Mouse (Mus musculus) macrophage (primary cell): ENCODE results near the gene Ubqln4. TPM values are rescaled to one million over a fixed set of nuclear protein-coding genes. Genes with fewer than 3 reads are reported as not detected.

Source experiments
- H3K27ac ChIP-seq: fragments of 350-480 bp; formaldehyde crosslinking; 2 replicates; pipeline ENCODE4 v1.9.0; 2021
- H3K36me3 ChIP-seq: fragments of 350-480 bp; formaldehyde crosslinking; 2 replicates; pipeline ENCODE4 v1.9.0; 2021; ENCODE audit errors: inconsistent target
- H3K4me3 ChIP-seq: fragments of 350-480 bp; formaldehyde crosslinking; 2 replicates; pipeline ENCODE4 v1.9.0; 2021; ENCODE audit errors: inconsistent target
- H3K79me2 ChIP-seq: fragments of 350-480 bp; formaldehyde crosslinking; 2 replicates; pipeline ENCODE4 v1.9.0; 2021; ENCODE audit errors: inconsistent target
- WGBS: methylation state at CpG from one replicate; pipeline ENCODE4 v1.1.7; 2026; ENCODE audit warnings: inconsistent platforms; ENCODE audit not compliant: missing documents; 5-methylcytosine and 5-hydroxymethylcytosine counted together
- polyA plus RNA-seq: library from polyadenylated mRNA; stranded (reverse); fragments of 250-400 nt; gene quantifications from 3 replicates; pipeline ENCODE4 v1.2.4, GENCODE M21; 2018; ENCODE audit warnings: inconsistent platforms

Gene Ubqln4
- polyA plus RNA-seq, 1 experiment from 2014 or later, result 26.3 TPM

DNA sequence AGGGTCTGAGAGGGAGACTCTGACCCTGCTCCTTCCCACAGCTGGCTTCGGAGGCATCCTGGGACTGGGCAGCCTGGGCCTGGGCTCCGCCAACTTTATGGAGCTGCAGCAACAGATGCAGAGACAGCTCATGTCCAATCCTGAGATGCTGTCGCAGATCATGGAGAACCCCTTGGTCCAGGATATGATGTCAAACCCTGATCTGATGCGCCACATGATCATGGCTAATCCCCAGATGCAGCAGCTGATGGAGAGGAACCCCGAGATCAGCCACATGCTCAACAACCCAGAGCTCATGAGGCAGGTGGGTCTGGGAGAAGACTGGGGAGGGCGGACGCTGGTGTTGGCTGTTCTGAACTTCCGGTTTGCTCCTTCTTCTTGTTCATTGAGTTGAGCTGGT, 3.1 kb downstream of the Ubqln4 start:
- peaks cover 25% of the 10 kb centered on the region for H3K36me3 ChIP-seq
- 92% methylated on average over 8 of the region's 8 CpGs for WGBS
- H3K27ac ChIP-seq, result no peak overlapping the region
- no peak overlapping the region for H3K4me3 ChIP-seq
- peaks cover 17% of the 10 kb centered on the region for H3K79me2 ChIP-seq

DNA sequence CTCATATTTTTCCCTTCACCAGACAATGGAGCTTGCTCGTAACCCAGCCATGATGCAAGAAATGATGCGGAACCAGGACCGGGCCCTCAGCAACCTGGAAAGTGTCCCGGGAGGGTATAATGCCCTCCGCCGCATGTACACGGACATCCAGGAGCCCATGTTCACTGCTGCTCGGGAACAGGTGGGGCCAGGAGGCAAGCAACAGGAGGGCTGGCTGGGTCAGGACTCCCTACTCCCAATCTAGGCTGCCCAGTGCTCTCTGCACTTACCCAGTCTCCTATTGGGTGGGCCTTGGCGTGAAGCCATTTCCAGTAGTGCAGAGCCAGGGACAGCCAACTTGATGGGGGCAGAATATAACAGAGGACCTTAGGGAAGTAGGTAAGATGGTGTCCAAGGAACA, 6.0 kb downstream of the Ubqln4 start:
- Histone ChIP-seq H3K36me3 (peaks cover 40% of the 10 kb centered on the region), H3K27ac (no peak overlapping the region), H3K4me3 (no peak overlapping the region), H3K79me2 (peaks cover 11% of the 10 kb centered on the region; the same call in 1 of the 2 replicates)
- 96% methylated on average over 9 of the region's 9 CpGs for WGBS

DNA sequence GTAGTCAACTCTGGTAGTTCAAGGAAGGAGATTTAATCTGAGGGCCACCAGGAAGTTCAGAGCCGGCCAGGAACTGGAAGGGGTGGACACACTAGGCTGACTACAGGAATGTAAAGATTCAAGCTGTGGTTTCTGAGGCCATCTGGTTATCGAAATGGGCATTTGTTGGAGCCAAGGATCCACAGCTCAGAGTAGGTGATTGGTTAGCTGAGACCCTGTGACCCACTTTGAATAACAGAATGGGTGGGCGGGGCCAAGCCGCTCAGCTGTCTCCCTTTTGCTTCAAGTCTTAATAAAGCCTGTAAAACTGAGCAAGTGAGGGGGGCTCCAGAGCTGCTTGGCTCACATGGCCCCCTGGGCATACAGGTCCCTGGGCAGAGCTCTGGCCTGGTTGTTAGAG, 8.4 kb downstream of the Ubqln4 start:
- H3K36me3 ChIP-seq, result peaks cover 62% of the 10 kb centered on the region
- WGBS, result 85% methylated on average over 4 of the region's 4 CpGs
- H3K79me2 ChIP-seq, result no peaks in the 10 kb centered on the region
- H3K4me3 ChIP-seq, result no peak overlapping the region
- H3K27ac ChIP-seq, result no peak overlapping the region

DNA sequence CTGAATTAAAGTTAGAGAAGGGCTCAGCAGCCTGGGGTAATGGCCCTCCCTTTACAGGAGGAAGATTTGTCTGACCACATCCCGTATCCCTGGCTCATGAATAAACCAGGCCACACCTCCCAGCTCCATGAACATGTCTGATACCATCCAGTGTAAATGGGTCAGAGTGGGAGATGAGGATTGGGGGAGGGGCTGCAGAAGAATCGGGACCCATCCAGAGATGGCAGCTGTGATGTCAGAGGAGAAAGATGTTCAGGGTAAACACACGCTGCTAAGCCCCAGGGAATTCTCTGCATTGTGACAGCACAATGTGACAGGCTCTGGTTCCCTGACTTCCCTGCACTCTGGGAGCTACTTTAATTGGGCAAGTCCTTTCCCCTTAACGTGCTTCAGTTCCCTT, 9.9 kb downstream of the Ubqln4 start:
- 89% methylated on average over 4 of the region's 4 CpGs for WGBS
- Histone ChIP-seq H3K4me3 (no peak overlapping the region), H3K27ac (no peak overlapping the region), H3K36me3 (peaks cover 74% of the 10 kb centered on the region), H3K79me2 (no peaks in the 10 kb centered on the region)

DNA sequence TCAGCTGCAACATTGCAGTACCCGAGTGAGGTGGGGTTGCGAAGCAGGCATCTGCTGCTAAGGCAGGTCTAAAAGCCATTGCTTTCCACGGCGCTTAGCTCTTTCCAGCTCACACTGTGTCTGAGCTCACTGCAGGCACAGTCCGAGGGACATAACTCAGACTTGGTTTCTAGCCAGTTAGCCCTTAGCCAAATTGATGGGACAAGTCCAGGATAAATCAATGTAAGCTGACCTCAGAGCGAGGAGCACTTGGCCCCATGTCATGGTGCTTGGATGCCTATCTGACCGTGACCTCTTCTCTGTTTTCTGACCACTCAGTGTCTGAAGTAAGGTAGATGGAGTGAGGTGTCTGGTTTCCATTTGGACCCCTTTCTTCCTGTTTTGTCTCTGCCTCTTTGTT, 10.4 kb downstream of the Ubqln4 start:
- peaks cover 76% of the 10 kb centered on the region for H3K36me3 ChIP-seq
- no peak overlapping the region for H3K4me3 ChIP-seq
- H3K27ac ChIP-seq, result no peak overlapping the region
- H3K79me2 ChIP-seq, result no peaks in the 10 kb centered on the region
- WGBS, result 92% methylated on average over 7 of the region's 7 CpGs

DNA sequence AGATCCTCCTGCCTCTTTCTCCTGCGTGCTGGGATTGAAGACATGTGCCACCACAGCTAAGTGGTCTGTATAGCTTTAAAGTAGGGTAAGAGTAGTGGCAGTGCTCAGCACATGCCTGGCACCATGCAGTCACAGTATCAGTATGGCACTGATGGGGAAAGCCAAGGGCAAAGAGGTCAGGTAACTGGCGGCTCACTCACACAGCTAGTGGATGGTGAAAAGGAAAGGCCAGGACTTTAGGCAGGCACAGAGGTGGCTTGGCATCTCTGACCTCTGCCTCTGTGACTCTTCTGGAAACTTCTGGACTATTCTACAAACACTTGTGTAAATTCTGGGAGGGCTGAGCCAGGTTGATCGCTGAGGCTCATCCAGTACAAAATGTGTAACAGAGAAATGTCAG, 12.6 kb downstream of the Ubqln4 start:
- Histone ChIP-seq H3K79me2 (no peaks in the 10 kb centered on the region), H3K4me3 (no peak overlapping the region), H3K36me3 (peaks cover 60% of the 10 kb centered on the region), H3K27ac (no peak overlapping the region)
- 100% methylated on average over 3 of the region's 3 CpGs for WGBS

DNA sequence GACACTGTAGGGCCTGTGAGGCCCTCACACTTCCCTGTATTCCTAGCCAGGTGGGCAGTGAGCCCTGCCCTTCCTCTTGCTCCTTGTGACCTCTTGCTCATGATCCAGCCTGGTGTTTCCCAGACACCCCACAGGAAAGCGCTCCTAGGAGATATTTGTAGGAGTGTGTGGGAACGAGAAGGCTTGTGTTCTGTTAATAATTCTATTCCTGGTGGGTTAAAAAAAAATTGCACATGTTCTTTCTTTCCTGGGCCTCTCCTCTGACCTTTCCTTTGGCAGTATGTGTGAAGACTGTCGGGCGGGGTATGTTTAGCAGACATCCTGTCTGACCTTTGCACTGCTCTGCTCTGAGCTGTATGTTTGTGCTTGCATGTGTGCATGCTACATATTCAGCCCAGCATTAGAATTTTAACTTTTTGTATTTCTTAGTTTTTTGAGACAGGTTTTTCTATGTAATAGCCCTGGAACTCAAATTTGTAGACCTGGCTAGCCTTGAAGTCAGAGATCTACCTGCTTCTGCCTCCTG, 13.0 kb downstream of the Ubqln4 start:
- Histone ChIP-seq H3K79me2 (no peaks in the 10 kb centered on the region), H3K36me3 (peaks cover 60% of the 10 kb centered on the region), H3K27ac (no peak overlapping the region), H3K4me3 (no peak overlapping the region)
- WGBS, result 95% methylated on average over 4 of the region's 4 CpGs

DNA sequence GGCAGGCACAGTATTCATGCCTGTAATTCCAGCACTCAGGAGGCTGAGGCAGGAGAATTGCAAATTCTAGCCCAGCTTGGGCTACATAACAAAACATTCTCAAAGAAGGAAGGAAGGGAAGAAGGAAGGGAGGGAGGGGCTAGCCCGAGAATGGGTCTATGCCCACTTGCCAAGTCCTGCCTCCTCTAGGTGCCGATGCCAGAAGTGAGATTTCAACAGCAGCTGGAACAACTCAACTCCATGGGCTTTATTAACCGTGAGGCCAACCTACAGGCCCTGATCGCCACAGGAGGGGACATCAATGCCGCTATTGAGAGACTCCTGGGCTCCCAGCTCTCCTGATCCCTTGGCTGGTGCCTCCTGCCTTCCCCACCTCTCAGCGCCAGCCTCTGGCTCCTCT, 14.3 kb downstream of the Ubqln4 start:
- H3K4me3 ChIP-seq, result no peak overlapping the region
- H3K27ac ChIP-seq, result no peak overlapping the region
- peaks cover 60% of the 10 kb centered on the region for H3K36me3 ChIP-seq
- WGBS, result 64% methylated on average over 5 of the region's 6 CpGs
- no peaks in the 10 kb centered on the region for H3K79me2 ChIP-seq

DNA sequence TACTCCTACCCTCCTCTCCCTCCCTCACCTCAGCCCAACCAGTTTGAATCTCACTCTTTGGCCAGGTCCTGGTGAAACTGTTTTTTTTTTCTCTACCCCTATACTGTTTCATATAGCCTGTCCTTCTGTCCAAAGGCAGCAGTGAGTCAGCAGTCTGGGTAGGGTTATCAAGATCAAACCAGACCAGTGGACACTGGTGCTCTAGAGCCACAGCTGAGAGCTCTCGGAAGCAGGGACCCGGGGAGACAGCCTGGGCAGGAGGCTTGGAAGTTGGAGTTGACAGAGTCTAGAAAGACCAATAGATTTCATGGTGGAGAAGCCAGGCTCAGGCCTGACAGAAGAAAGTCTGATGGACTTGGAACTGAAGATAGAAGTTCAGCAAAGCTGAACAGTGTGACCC, 15.1 kb downstream of the Ubqln4 start:
- WGBS, result 97% methylated on average over 2 of the region's 2 CpGs

DNA sequence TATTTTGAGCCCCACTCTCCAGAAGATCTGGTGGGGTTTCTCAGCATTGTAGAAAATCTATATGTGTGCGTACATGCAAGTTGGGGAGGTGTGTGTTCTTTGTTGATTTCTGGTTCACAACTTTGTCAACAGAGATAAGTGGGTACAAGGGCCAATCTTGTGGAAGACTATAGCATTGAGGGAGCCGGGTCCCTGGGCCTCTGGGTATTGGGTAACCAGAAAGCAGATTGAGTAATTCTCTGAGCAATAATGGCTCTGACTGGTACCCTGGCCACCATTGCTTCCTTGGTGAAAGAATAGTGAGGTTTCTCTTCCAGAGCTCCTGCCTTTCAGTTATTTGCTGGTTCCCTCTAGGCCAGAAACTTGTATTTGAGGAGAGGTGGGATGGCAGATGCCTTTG, 15.5 kb downstream of the Ubqln4 start:
- whole genome bisulfite sequencing, result 73% methylated on average over 2 of the region's 2 CpGs
- Histone ChIP-seq H3K27ac (no peak overlapping the region), H3K79me2 (no peaks in the 10 kb centered on the region), H3K36me3 (peaks cover 50% of the 10 kb centered on the region), H3K4me3 (no peak overlapping the region)

More for the DNA sequence above, 15.1 kb downstream of the Ubqln4 start:
- Histone ChIP-seq H3K27ac (no peak overlapping the region), H3K36me3 (peaks cover 54% of the 10 kb centered on the region), H3K79me2 (no peaks in the 10 kb centered on the region), H3K4me3 (no peak overlapping the region)

DNA sequence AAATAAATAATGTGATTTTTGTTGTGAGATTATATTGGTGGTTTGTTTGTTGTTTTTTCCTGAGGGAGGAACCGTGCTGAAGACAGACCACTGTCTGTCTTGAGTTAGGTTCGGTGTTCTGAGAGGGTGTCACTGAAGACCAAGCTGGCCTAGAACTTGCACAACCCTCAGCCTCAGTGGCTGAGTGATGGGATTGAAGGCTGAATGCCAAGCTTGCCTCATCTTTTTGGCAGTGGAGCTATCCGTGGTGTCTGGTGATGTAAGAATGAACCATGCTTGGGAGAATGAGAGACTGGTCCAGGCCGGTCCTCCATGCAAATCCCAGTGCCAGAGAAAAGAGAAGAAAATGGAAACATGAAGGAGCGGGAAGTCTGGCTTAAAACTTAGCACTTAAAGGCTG, 16.1 kb downstream of the Ubqln4 start:
- H3K4me3 ChIP-seq, result no peak overlapping the region
- no peaks in the 10 kb centered on the region for H3K79me2 ChIP-seq
- peaks cover 44% of the 10 kb centered on the region for H3K36me3 ChIP-seq
- WGBS, result 81% methylated on average over 5 of the region's 5 CpGs
- H3K27ac ChIP-seq, result no peak overlapping the region

DNA sequence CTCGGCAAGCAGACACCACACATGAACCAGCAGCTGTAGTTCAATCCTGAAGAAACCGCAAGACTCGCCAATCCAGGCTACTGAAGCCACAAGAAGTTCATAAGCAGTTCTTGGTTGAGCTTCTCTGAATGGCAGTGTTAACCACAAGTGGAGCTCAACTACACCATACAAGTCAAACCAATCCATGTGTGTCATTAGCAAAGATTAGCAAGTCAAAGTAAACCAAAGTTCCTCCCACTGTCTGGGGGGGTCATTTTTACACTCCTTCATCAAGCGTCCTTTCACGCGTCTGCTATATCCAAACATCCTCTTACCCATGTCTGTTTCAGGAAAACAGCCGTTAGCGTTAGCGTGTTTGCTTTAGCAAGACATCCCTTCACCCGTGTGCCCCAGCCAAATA, 16.8 kb downstream of the Ubqln4 start:
- H3K36me3 ChIP-seq, result peaks cover 37% of the 10 kb centered on the region
- H3K4me3 ChIP-seq, result no peak overlapping the region
- no peak overlapping the region for H3K27ac ChIP-seq
- WGBS, result 96% methylated on average over 10 of the region's 10 CpGs
- no peaks in the 10 kb centered on the region for H3K79me2 ChIP-seq

DNA sequence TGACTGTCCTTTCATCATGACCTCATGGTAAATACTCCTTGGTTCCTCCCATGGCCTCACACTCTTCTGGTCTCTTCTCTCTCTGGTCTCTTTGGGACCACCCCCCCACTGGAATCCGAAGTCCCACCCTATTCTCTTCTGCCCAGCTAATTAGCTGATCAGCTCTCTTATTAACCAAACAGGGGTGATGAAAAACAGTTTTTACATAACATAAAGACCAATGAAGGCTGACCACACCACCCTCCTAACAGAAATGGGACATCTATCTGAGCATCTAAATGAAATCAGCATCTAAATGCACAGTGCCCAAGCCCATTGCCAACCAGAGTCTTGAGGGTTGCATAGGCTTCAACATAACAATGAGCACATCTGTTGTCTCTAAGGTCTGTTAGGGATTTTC, 18.3 kb downstream of the Ubqln4 start:
- Histone ChIP-seq H3K79me2 (no peaks in the 10 kb centered on the region), H3K36me3 (peaks cover 23% of the 10 kb centered on the region; the same call in 1 of the 2 replicates), H3K4me3 (no peak overlapping the region), H3K27ac (no peak overlapping the region)
- 82% methylated on average over 1 of the region's 1 CpGs for WGBS

DNA sequence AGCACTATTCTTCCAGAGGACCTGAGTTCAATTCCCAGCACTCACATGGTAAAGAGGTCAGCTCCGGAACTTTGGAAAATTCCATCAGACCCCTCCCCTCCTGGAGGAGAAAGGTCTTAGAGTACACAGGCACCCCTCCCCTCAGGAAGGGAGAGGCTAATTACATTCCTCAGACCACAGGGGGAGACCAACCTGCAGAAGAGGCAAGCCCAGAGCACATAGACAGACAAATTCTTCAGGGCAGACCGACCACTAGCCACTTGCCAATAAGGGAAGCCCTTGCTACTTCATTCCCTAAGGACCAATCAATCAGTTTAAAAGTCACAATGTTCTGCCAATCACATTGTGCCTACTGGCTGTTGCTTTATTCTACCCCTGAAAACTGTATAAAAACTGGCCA, 19.3 kb downstream of the Ubqln4 start:
- no peaks in the 10 kb centered on the region for H3K79me2 ChIP-seq
- no peak overlapping the region for H3K4me3 ChIP-seq
- WGBS, result 89% methylated on average over 2 of the region's 2 CpGs
- no peak overlapping the region for H3K27ac ChIP-seq
- H3K36me3 ChIP-seq, result peaks cover 14% of the 10 kb centered on the region; the same call in 1 of the 2 replicates

DNA sequence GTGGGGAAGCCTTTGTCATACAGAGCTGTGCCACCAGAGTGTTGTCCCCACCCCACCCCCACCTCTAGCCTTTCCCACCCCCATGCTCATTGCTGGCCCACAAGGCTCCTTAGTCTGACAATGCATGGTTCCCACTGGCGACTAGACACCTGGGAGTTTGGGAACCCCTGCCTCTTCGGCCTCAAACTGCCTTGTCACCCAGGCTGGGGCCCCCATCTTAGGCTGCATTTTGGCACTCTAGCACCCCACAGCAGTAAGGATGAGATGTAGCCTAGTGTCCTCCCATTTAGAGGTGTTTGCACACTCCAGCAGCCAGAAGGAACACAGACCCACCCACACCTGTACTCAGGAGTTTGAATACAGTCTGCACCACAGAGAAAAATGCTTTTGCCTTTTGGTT, 20.3 kb downstream of the Ubqln4 start:
- H3K36me3 ChIP-seq, result peaks cover 4% of the 10 kb centered on the region; the same call in 1 of the 2 replicates
- 75% methylated on average over 2 of the region's 2 CpGs for WGBS
- H3K79me2 ChIP-seq, result no peaks in the 10 kb centered on the region

DNA sequence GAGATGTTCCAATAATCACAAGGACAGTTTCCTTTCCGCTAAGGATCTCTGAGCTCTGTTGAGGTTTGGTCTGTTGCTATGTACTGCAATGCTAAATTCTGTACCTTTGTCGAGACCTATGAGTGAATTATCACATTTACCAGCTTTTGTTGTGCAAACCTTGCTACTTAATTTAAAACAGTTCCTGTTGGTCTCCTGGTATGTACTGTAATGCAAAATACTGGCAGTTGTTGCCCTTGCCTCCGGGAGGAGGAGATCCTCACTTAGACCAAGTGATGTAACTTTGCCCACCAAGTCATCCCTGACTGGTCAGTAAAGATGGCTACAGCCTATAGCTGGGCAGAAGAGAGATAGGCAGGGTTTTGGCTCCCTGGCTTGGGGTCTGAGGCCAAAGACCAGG, 22.0 kb downstream of the Ubqln4 start, which contains the start of gene Ssr2:
Gene Ssr2 (plus strand): TSS at position 337 of the 400 bp plus-strand sequence.
- Histone ChIP-seq H3K27ac (no peak within 1 kb of the TSS), H3K79me2 (peaks cover 9% of the 10 kb centered on the region), H3K4me3 (no peak within 1 kb of the TSS), H3K36me3 (no peaks in the 10 kb centered on the region)
- WGBS, result 90% methylated on average over 3 of the region's 3 CpGs

More for the DNA sequence above, 20.3 kb downstream of the Ubqln4 start:
- Histone ChIP-seq H3K27ac (no peak overlapping the region), H3K4me3 (no peak overlapping the region)
